Mouse (Mus musculus): ENCODE measurements around the gene Kcnmb4. TPM values are rescaled to one million over a fixed set of nuclear protein-coding genes. Genes with fewer than 3 reads are reported as not detected.

Gene Kcnmb4
- 10 to 100 TPM in 1 of 2 experiments, under 1 TPM in 1; 0.66 to 10.4 TPM for total RNA-seq (2021)
- long read RNA-seq, experiment 1, transcript Kcnmb4-201 (3 exons, 1,367 nt): major isoform, 5 of 5 reads
- long read RNA-seq, experiment 1, partial matches to known transcripts: 0 of 5 reads
- long read RNA-seq, experiment 1, other reads (novel, unspliced or antisense): 0 of 5 reads
- long read RNA-seq, experiment 2: 0 reads

GRCm38 (mm10) chr10:116473759-116474549 lies at the start of gene Kcnmb4:
TSS of gene Kcnmb4 (minus strand) at chr10:116473878.
- peak; percentile 40 to 47 for DNase-seq (ENCODE audit: low spot score in 2 of 2)

- no peak for DNase-seq (ENCODE audit: low spot score in 2 of 2)
Measured at GRCm38 (mm10) chr10:116519588-116519987, 45.9 kb upstream of the Kcnmb4 start.

GRCm38 (mm10) chr10:116515590-116515989 lies 41.9 kb upstream of the Kcnmb4 start:
- no peak for DNase-seq (ENCODE audit: low spot score in 2 of 2)

- DNase-seq (ENCODE audit: low spot score in 2 of 2): no peak
Measured at GRCm38 (mm10) chr10:116515158-116515557, 41.5 kb upstream of the Kcnmb4 start.

GRCm38 (mm10) chr10:116513254-116513635 lies 39.6 kb upstream of the Kcnmb4 start:
- no peak for DNase-seq (ENCODE audit: low spot score in 2 of 2)

GRCm38 (mm10) chr10:116512521-116513253 lies 39.0 kb upstream of the Kcnmb4 start:
- DNase-seq (ENCODE audit: low spot score in 2 of 2): no peak

- DNase-seq (ENCODE audit: low spot score in 2 of 2): no peak
Measured at GRCm38 (mm10) chr10:116505303-116506014, 31.8 kb upstream of the Kcnmb4 start.

- no peak for DNase-seq (ENCODE audit: low spot score in 2 of 2)
Measured at GRCm38 (mm10) chr10:116492768-116493167, 19.1 kb upstream of the Kcnmb4 start.

GRCm38 (mm10) chr10:116486895-116487747 lies 13.4 kb upstream of the Kcnmb4 start:
- DNase-seq (ENCODE audit: low spot score in 2 of 2): no peak

- DNase-seq (ENCODE audit: low spot score in 2 of 2): no peak
Measured at GRCm38 (mm10) chr10:116481917-116482316, 8.2 kb upstream of the Kcnmb4 start.

GRCm38 (mm10) chr10:116480988-116481387 lies 7.3 kb upstream of the Kcnmb4 start:
- DNase-seq (ENCODE audit: low spot score in 2 of 2): no peak

- no peak for DNase-seq (ENCODE audit: low spot score in 2 of 2)
Measured at GRCm38 (mm10) chr10:116476559-116476958, 2.9 kb upstream of the Kcnmb4 start.

- DNase-seq (ENCODE audit: low spot score in 2 of 2): no peak
Measured at GRCm38 (mm10) chr10:116475725-116476124, 2.0 kb upstream of the Kcnmb4 start.

GRCm38 (mm10) chr10:116473071-116473758 lies 463 bp downstream of the Kcnmb4 start:
- no peak for DNase-seq (ENCODE audit: low spot score in 2 of 2)

GRCm38 (mm10) chr10:116472579-116472978 lies 1.1 kb downstream of the Kcnmb4 start:
- DNase-seq (ENCODE audit: low spot score in 2 of 2): no peak

- DNase-seq (ENCODE audit: low spot score in 2 of 2): no peak
Measured at GRCm38 (mm10) chr10:116470306-116470925, 3.3 kb downstream of the Kcnmb4 start.

- no peak for DNase-seq (ENCODE audit: low spot score in 2 of 2)
Measured at GRCm38 (mm10) chr10:116468094-116468493, 5.6 kb downstream of the Kcnmb4 start.

- no peak for DNase-seq (ENCODE audit: low spot score in 2 of 2)
Measured at GRCm38 (mm10) chr10:116463753-116464345, 9.8 kb downstream of the Kcnmb4 start.

GRCm38 (mm10) chr10:116461443-116461842 lies 12.2 kb downstream of the Kcnmb4 start:
- no peak for DNase-seq (ENCODE audit: low spot score in 2 of 2)
